Mouse (Mus musculus) inflammation-experienced regulatory T-cells (primary cell): ENCODE measurements around the gene 1700034J05Rik. TPM values are rescaled to one million over a fixed set of nuclear protein-coding genes. Genes with fewer than 3 reads are reported as not detected.

Source experiments
- polyA plus RNA-seq, 2 experiments: library from polyadenylated mRNA; unstranded; fragments of 100-300 nt; shearing (Covaris generic); gene quantifications; one replicate each; pipeline ENCODE4 v1.2.1; 2017

1700034J05Rik gene
- polyA plus RNA-seq: not detected

DNA sequence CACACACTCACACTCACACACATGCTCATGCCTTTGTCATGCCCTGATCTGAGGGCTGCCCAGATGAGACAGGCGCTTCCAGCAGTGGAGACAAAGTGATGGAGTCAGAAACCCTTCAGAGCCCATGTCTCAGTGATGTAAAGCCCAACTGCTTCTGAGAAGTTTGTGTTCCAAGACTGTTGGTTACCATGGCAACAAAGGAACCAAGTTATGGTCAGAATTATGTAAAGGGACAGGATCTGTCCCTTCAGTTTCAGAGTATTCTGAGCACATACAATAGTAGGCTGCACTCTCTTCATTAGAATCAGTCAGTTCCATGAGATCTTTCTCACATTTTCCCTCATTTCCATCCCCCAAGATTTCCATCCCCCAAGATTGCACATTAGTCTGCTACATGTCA is at the start of gene 1700034J05Rik:
1700034J05Rik (minus strand) TSS at position 165 of the 400 bp plus-strand sequence.

Other genes starting within 250 kb of the 1700034J05Rik start
- gene Stk38l, start 229.4 kb downstream of the 1700034J05Rik start, polyA plus RNA-seq: 1 to 10 TPM; 8.8 to 9.5 TPM
- gene Arntl2, start 158.4 kb downstream of the 1700034J05Rik start, polyA plus RNA-seq: 1 to 10 TPM in 1 of 2 experiments, under 1 TPM in 1; 0.25 to 1.9 TPM
- gene Smco2, start 104.3 kb downstream of the 1700034J05Rik start, polyA plus RNA-seq: 1 to 10 TPM in 1 of 2 experiments, not detected in 1; 1.2 TPM
- 10 to 100 TPM in 1 of 2 experiments, 1 to 10 TPM in 1; 7.7 to 13.1 TPM for gene Ppfibp1, start 65.9 kb downstream of the 1700034J05Rik start, polyA plus RNA-seq
- gene Rep15, start 78.2 kb upstream of the 1700034J05Rik start, polyA plus RNA-seq: 1 to 10 TPM in 1 of 2 experiments, under 1 TPM in 1; 0.17 to 1.5 TPM
- gene Mrps35, start 88.3 kb upstream of the 1700034J05Rik start, polyA plus RNA-seq: 10 to 100 TPM; 84.8 to 86.8 TPM
- gene Mansc4, start 132.6 kb upstream of the 1700034J05Rik start, polyA plus RNA-seq: not detected
- 10 to 100 TPM; 11.3 to 21.7 TPM for gene Klhl42, start 137.0 kb upstream of the 1700034J05Rik start, polyA plus RNA-seq